Mouse (Mus musculus) CH12.LX (cell line): ENCODE measurements at regions not wholly inside any gene's neighbourhood (a gene's known extent, or its start where the extent isn't known, plus 50 kb on each side); places are given as distances from the start of the nearest gene placed in this dataset.

ENCODE experiments used
- DNase-seq: peaks from one replicate; pipeline ENCODE4 v3.0.0-alpha.2; 2013; ENCODE audit errors: extremely low read depth
- H3K27ac ChIP-seq: 2 replicates; pipeline ENCODE4 v1.5.1; 2012; ENCODE audit warnings: low read depth, mild to moderate bottlenecking, control low read depth, moderate library complexity; ENCODE audit not compliant: insufficient read depth
- H3K27me3 ChIP-seq: replicated peaks from 2 replicates; pipeline ENCODE3; 2012; ENCODE audit warnings: inconsistent platforms
- H3K36me3 ChIP-seq, 2 experiments: replicated peaks in 1 of 2; 2 replicates each; pipeline versions ENCODE3 to v1.6.1; 2012; ENCODE audit warnings: inconsistent platforms in 1 of 2, low read length in 1 of 2, mild to moderate bottlenecking in 1 of 2, mixed read lengths in 1 of 2, moderate library complexity in 1 of 2; ENCODE audit not compliant: control insufficient read depth in 1 of 2, insufficient read depth in 1 of 2
- H3K4me1 ChIP-seq, 2 experiments: 2 replicates each; pipeline ENCODE4 v1.6.1; 2012; ENCODE audit warnings: inconsistent platforms in 1 of 2, moderate library complexity in 1 of 2; ENCODE audit not compliant: insufficient read depth in 2 of 2, control insufficient read depth in 1 of 2
- H3K4me2 ChIP-seq: 2 replicates; pipeline ENCODE4 v1.6.1; 2012; ENCODE audit warnings: low read depth, mild to moderate bottlenecking, control low read depth; ENCODE audit not compliant: poor library complexity, insufficient read depth, severe bottlenecking
- H3K4me3 ChIP-seq, 3 experiments: fragments of 150-350 bp in 1 of 3; sonication (generic) in 1 of 3; replicated peaks in 1 of 3; 2 replicates each; pipeline versions ENCODE3 to v1.5.1; 2011 to 2012; ENCODE audit warnings: low read depth in 2 of 3, low read length in 2 of 3, mild to moderate bottlenecking in 2 of 3, moderate library complexity in 2 of 3, control low read depth in 1 of 3, improper control_type of control experiment in 1 of 3, inconsistent platforms in 1 of 3, mixed read lengths in 1 of 3; ENCODE audit not compliant: poor library complexity in 1 of 3
- H3K79me2 ChIP-seq: replicated peaks from 2 replicates; pipeline ENCODE4 v1.6.1; 2012; ENCODE audit warnings: mild to moderate bottlenecking, moderate library complexity; ENCODE audit not compliant: control insufficient read depth, poor library complexity, insufficient read depth, severe bottlenecking; ENCODE audit errors: extremely low read depth
- H3K9ac ChIP-seq: 2 replicates; pipeline ENCODE4 v1.6.1; 2012; ENCODE audit warnings: low read depth, mild to moderate bottlenecking, control low read depth, moderate library complexity; ENCODE audit not compliant: insufficient read depth
- H3K9me3 ChIP-seq: replicated peaks from 2 replicates; pipeline ENCODE3; 2012; ENCODE audit warnings: low read length, inconsistent platforms, mixed read lengths
- CHD2 ChIP-seq: IDR thresholded peaks from 2 replicates; pipeline ENCODE4 v1.6.1; 2011; ENCODE audit warnings: low read length, improper control_type of control experiment
- CTCF ChIP-seq, 2 experiments: IDR thresholded peaks in 1 of 2; conservative IDR thresholded peaks in 1 of 2; 2 replicates each; pipeline ENCODE4 v1.5.1; 2011 to 2012; ENCODE audit warnings: low read depth in 2 of 2, low read length in 2 of 2, improper control_type of control experiment in 1 of 2, inconsistent platforms in 1 of 2, mild to moderate bottlenecking in 1 of 2, moderate library complexity in 1 of 2
- EP300 ChIP-seq: IDR thresholded peaks from 2 replicates; pipeline ENCODE4 v1.6.1; 2011; ENCODE audit warnings: low read length, improper control_type of control experiment
- ETS1 ChIP-seq: conservative IDR thresholded peaks from 2 replicates; pipeline ENCODE4 v1.6.1; 2012; ENCODE audit warnings: low read depth, mild to moderate bottlenecking, inconsistent platforms, low read length, improper control_type of control experiment, moderate library complexity
- JUND ChIP-seq: conservative IDR thresholded peaks from 2 replicates; pipeline ENCODE4 v1.6.1; 2011; ENCODE audit warnings: low read depth, low read length, improper control_type of control experiment
- MXI1 ChIP-seq: IDR thresholded peaks from 2 replicates; pipeline ENCODE4 v1.6.1; 2011; ENCODE audit warnings: mild to moderate bottlenecking, low read depth, low read length, improper control_type of control experiment
- PAX5 ChIP-seq: IDR thresholded peaks from 2 replicates; pipeline ENCODE4 v1.6.1; 2012; ENCODE audit warnings: low read length, inconsistent platforms, mixed read lengths
- POLR2A ChIP-seq: IDR thresholded peaks from 2 replicates; pipeline ENCODE4 v1.6.1; 2011; ENCODE audit warnings: low read depth, mild to moderate bottlenecking, improper control_type of control experiment, low read length
- POLR2AphosphoS2 ChIP-seq: IDR thresholded peaks from 2 replicates; pipeline ENCODE4 v1.6.1; 2011; ENCODE audit warnings: low read depth, low read length, improper control_type of control experiment
- RAD21 ChIP-seq: IDR thresholded peaks from 2 replicates; pipeline ENCODE4 v1.6.1; 2011; ENCODE audit warnings: low read depth, mild to moderate bottlenecking, low read length, improper control_type of control experiment, moderate library complexity
- SMC3 ChIP-seq: IDR thresholded peaks from 2 replicates; pipeline ENCODE4 v1.6.1; 2011; ENCODE audit warnings: low read depth, low read length, improper control_type of control experiment
- USF1 ChIP-seq: IDR thresholded peaks from 2 replicates; pipeline ENCODE4 v1.6.1; 2014; ENCODE audit warnings: low read depth, mild to moderate bottlenecking, inconsistent platforms, low read length, improper control_type of control experiment
- ZMIZ1 ChIP-seq: IDR thresholded peaks from 2 replicates; pipeline ENCODE4 v1.6.1; 2012; ENCODE audit warnings: low read depth, mild to moderate bottlenecking, inconsistent platforms, low read length, improper control_type of control experiment
- ZNF384 ChIP-seq: IDR thresholded peaks from 2 replicates; pipeline ENCODE4 v1.6.1; 2012; ENCODE audit warnings: low read depth, low read length, improper control_type of control experiment, inconsistent platforms
- dilution Hi-C: fragments of 300-500 bp; cut with MboI; formaldehyde crosslinking; loops from 2 replicates; pipeline ENCODE4 v1.14.3; 2020; ENCODE audit warnings: low sequenced_read_pairs; ENCODE audit not compliant: extremely low pct_unique_long_range_greater_than_20kb, extremely low pct_ligation_motif_present
- in situ Hi-C: fragments of 300-500 bp; cut with MboI; formaldehyde crosslinking; loops from 3 replicates; pipeline ENCODE4 v1.14.3; 2019; ENCODE audit warnings: low sequenced_read_pairs, low pct_ligation_motif_present, low pct_unique_long_range_greater_than_20kb, mixed read lengths

- TF ChIP-seq SMC3: peak; percentile 30
- TF ChIP-seq CTCF (conservative IDR thresholded peaks at IDR 0.05 in 1 of 2, IDR thresholded peaks at IDR 0.05 in 1 of 2; ENCODE audit: low read depth in 2 of 2, low read length in 2 of 2): peak in 1 of 2 experiments; percentile 54; a peak in 2 of 4 replicates
- no peak for TF ChIP-seq POLR2AphosphoS2
- TF ChIP-seq RAD21: peak; percentile 45
- Histone ChIP-seq H3K36me3 (no peaks in the 10 kb centered on the region), H3K4me1 (no peaks in the 10 kb centered on the region), H3K4me2 (no peak overlapping the region), H3K9ac (no peak overlapping the region), H3K4me3 (no peak overlapping the region), H3K9me3 (no peaks in the 10 kb centered on the region), H3K27me3 (no peaks in the 10 kb centered on the region), H3K27ac (no peak overlapping the region), H3K79me2 (no peaks in the 10 kb centered on the region)
- in situ Hi-C loops (no loop called here), dilution Hi-C loops (no loop called here)
- peak; percentile 6 for DNase-seq
Measured at GRCm38 (mm10) chr5:18502831-18503230, 142.7 kb upstream of the Gnai1 start.

- Histone ChIP-seq H3K27me3 (no peaks in the 10 kb centered on the region), H3K79me2 (no peaks in the 10 kb centered on the region)
- TF ChIP-seq RAD21 (peak; percentile 55), SMC3 (peak; percentile 39), ZMIZ1 (no peak), CTCF (conservative IDR thresholded peaks at IDR 0.05 in 1 of 2, IDR thresholded peaks at IDR 0.05 in 1 of 2; ENCODE audit: low read depth in 2 of 2, low read length in 2 of 2) (peak in 1 of 2 experiments; percentile 49; a peak in 2 of 4 replicates), ZNF384 (no peak)
- TF ChIP-seq, all 38 proteins: peak for 3
- Histone ChIP-seq H3K36me3 (no peaks in the 10 kb centered on the region), H3K4me3 (no peak overlapping the region), H3K27ac (no peak overlapping the region), H3K9ac (no peak overlapping the region), H3K4me2 (no peak overlapping the region), H3K9me3 (no peaks in the 10 kb centered on the region), H3K4me1 (no peaks in the 10 kb centered on the region)
- dilution Hi-C loops (no loop called here), in situ Hi-C loops (no loop called here)
- no peak for DNase-seq
Measured at GRCm38 (mm10) chr5:18494305-18494704, 134.2 kb upstream of the Gnai1 start.

GRCm38 (mm10) chr5:18489709-18490108, 129.6 kb upstream of the Gnai1 start:
- in situ Hi-C loops: no loop called here

More at GRCm38 (mm10) chr5:18489709-18490108, 129.6 kb upstream of the Gnai1 start:
- Histone ChIP-seq H3K4me1 (no peaks in the 10 kb centered on the region), H3K9ac (no peak overlapping the region), H3K4me2 (no peak overlapping the region), H3K4me3 (no peak overlapping the region), H3K27ac (no peak overlapping the region), H3K79me2 (no peaks in the 10 kb centered on the region), H3K27me3 (no peaks in the 10 kb centered on the region), H3K9me3 (no peaks in the 10 kb centered on the region), H3K36me3 (no peaks in the 10 kb centered on the region)
- DNase-seq: no peak
- dilution Hi-C loops: no loop called here
- TF ChIP-seq USF1: no peak
- no peak for TF ChIP-seq MXI1
- no peak for TF ChIP-seq SMC3
- no peak for TF ChIP-seq EP300
- TF ChIP-seq ZNF384: no peak
- TF ChIP-seq POLR2A: no peak
- TF ChIP-seq CHD2: no peak
- no peak for TF ChIP-seq ETS1
- no peak for TF ChIP-seq JUND
- no peak for TF ChIP-seq PAX5
- TF ChIP-seq, all 38 proteins: peak for 0
